Mouse (Mus musculus): Measurements from ENCODE around the gene Cyp2c54. TPM values are rescaled to one million over a fixed set of nuclear protein-coding genes. Genes with fewer than 3 reads are reported as not detected.

Cyp2c54 gene
- not detected for total RNA-seq (2023)

DNA sequence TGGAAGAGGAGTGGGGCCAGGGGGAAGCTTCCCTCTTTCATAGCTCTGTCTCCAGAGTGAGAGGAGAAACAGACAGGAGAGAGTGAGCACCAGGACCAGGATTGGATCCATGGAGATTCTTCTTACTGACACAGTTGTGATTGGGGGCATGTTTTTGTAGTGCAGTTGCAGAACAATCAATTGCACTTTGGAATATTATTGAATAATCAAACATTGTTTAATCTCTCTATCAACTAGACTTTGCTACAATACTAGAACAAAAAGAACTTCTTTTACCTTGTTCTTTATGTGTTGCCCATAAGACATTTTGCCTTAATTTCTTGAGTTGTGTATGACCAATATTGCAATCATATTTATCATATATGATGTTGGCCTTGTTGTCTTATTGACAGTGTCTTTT lies at the start of gene Cyp2c54:
Gene Cyp2c54 (minus strand): TSS at position 127 of the 400 bp plus-strand sequence.

DNA sequence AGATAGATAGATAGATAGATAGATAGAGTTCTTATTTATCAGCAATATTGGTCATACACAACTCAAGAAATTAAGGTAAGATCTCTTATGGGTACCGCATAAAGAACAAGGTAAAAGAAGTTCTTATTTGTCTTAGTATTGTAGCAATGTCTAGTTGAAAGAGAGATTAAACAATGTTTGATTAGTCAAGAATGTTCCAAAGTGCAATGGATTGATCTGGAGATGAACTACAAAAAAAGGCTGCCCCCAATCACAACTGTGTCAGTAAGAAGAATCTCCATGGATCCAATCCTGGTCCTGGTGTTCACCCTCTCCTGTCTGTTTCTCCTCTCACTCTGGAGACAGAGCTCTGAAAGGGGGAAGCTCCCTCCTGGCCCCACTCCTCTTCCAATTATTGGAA lies 15.8 kb upstream of the Cyp2c54 start, which contains the start of gene Cyp2c50:
Gene Cyp2c50 (plus strand): TSS at position 268 of the 400 bp plus-strand sequence.

DNA sequence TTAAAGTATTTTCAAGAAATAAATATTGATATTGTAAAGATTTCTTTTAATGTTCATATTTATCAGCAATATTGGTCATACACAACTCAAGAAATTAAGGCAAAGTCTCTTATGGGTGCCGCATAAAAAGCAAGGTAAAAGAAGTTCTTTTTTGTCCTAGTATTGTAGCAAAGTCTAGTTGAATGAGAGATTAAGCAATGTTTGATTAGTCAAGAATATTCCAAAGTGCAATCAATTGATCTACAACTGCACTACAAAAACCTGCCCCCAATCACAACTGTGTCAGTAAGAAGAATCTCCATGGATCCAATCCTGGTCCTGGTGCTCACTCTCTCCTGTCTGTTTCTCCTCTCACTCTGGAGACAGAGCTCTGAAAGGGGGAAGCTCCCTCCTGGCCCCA lies 81.5 kb downstream of the Cyp2c54 start, which contains the start of gene Cyp2c37:
Gene Cyp2c37 (plus strand): TSS at position 285 of the 400 bp plus-strand sequence.

Other genes with a start within 250 kb of the Cyp2c54 start
- gene Cyp2c69, start 187.0 kb downstream of the Cyp2c54 start, total RNA-seq (2023): not detected
- not detected for gene Cyp2c37, start 81.4 kb downstream of the Cyp2c54 start, total RNA-seq (2023)
- not detected for gene Cyp2c50, start 15.9 kb upstream of the Cyp2c54 start, total RNA-seq (2023)
- not detected for gene Cyp2c70, start 113.5 kb upstream of the Cyp2c54 start, total RNA-seq (2023)
- 207 TPM for gene Pdlim1, start 198.0 kb upstream of the Cyp2c54 start, total RNA-seq (2023)